Mouse (Mus musculus) limb, embryonic 13.5 days (tissue): ENCODE data around the gene Cep131. TPM values are rescaled to one million over a fixed set of nuclear protein-coding genes. Genes with fewer than 3 reads are reported as not detected.

Experiments used
- ATAC-seq: fragments of 200-750 bp; cut with Nextera tagmentation; 2 replicates; pipeline ENCODE4 v1.8.0; 2017; ENCODE audit warnings: low read depth, moderate number of reproducible peaks, moderate TSS enrichment; ENCODE audit not compliant: low FRiP score
- H3K27ac ChIP-seq: fragments of 300-500 bp; sonication (generic); 2 replicates; pipeline ENCODE4 v1.5.1; 2015; ENCODE audit warnings: inconsistent platforms, mild to moderate bottlenecking, moderate library complexity
- H3K27me3 ChIP-seq: fragments of 300-500 bp; sonication (generic); 2 replicates; pipeline ENCODE4 v1.6.1; 2015; ENCODE audit warnings: mild to moderate bottlenecking, inconsistent platforms
- H3K36me3 ChIP-seq: fragments of 300-500 bp; sonication (generic); 2 replicates; pipeline ENCODE4 v1.6.1; 2015; ENCODE audit warnings: inconsistent platforms, mild to moderate bottlenecking, moderate library complexity
- H3K4me1 ChIP-seq: fragments of 300-500 bp; sonication (generic); 2 replicates; pipeline ENCODE4 v1.6.1; 2015; ENCODE audit warnings: inconsistent platforms
- H3K4me2 ChIP-seq: fragments of 300-500 bp; sonication (generic); replicated peaks from 2 replicates; pipeline ENCODE4 v1.6.1; 2015; ENCODE audit warnings: inconsistent platforms, mild to moderate bottlenecking, moderate library complexity
- H3K4me3 ChIP-seq: fragments of 300-500 bp; sonication (generic); 2 replicates; pipeline ENCODE4 v1.5.1; 2015; ENCODE audit warnings: moderate library complexity, mild to moderate bottlenecking, inconsistent platforms
- H3K9ac ChIP-seq: fragments of 300-500 bp; sonication (generic); 2 replicates; pipeline ENCODE4 v1.6.1; 2015; ENCODE audit warnings: mild to moderate bottlenecking, inconsistent platforms
- H3K9me3 ChIP-seq: fragments of 300-500 bp; sonication (generic); 2 replicates; pipeline ENCODE4 v1.6.1; 2016; ENCODE audit warnings: inconsistent platforms
- WGBS: fragments of 180-500 bp; shearing (Covaris S2); methylation state at CpG from one replicate; pipeline ENCODE4 v1.1.7; 2015; 5-methylcytosine and 5-hydroxymethylcytosine counted together
- polyA plus RNA-seq: library from polyadenylated mRNA; unstranded; fragments of >200 nt; fragmentation: Nextera tagmentation; extraction: Ambion mirVana; gene quantifications from 2 replicates; pipeline ENCODE4 v1.2.1, GENCODE M21; 2015

The Cep131 gene
- 27.3 and 29.0 TPM in 2 replicates for polyA plus RNA-seq

DNA sequence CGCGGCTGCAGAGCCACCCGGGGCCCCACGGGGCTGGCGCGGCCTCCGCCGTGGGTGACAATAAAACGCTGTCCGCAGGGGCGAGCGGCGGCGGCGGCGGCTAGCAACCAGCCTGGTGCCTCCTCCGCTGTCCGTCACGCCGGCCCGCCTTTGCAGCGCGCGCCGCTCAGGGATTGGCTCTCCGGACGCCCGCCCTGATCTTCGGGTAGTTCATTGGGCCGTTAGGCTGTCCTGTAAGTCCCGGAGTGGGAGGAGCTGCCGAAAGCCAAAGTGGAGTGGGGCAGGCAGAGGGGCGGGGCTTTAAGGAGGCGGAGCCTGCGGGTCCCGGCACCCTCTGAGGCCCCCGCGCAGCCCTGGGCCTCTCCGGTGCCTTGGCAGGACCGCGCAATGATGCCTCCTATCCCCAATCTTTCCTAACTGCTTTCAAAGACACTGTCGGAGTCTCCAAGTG lies at the start of gene Cep131:
Gene Cep131 (minus strand): TSS at position 126 of the 451 bp plus-strand sequence.
- no peaks in the 10 kb centered on the region for H3K9me3 ChIP-seq
- peak; percentile 99 for ATAC-seq
- no peaks in the 10 kb centered on the region for H3K27me3 ChIP-seq
- peaks cover 39% of the 10 kb centered on the region for H3K36me3 ChIP-seq
- under 1% methylated on average over 42 of the region's 42 CpGs for WGBS
- H3K4me2 ChIP-seq, result peak within 1 kb of the TSS; percentile 76
- peak within 1 kb of the TSS; percentile 86 for H3K4me3 ChIP-seq
- H3K27ac ChIP-seq, result peak within 1 kb of the TSS; percentile 77
- H3K9ac ChIP-seq, result peak within 1 kb of the TSS; percentile 93
- peaks cover 10% of the 10 kb centered on the region for H3K4me1 ChIP-seq

DNA sequence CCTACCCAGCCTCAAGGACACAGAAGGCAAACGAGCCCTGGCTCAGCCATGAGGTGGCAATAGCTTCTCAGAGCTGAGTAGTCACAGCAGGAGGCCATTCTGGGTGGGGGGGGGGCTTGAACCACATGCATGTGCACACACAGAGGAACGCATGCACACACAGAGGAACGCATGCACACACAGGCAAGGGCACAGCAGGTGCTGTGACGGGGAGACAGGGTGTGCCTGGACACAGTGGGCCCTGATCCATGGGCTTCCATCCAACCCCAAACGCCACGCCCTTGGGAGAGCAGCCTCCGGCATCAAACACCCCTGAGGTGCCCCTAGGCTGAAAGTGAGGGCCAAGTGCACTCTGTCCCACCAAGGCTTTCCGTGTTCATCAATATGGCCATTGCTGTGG lies 49.6 kb upstream of the Cep131 start:
- H3K4me2 ChIP-seq, result no peak overlapping the region
- no peaks in the 10 kb centered on the region for H3K9me3 ChIP-seq
- no peak for ATAC-seq
- no peak overlapping the region for H3K27ac ChIP-seq
- no peaks in the 10 kb centered on the region for H3K27me3 ChIP-seq
- WGBS, result 84% methylated on average over 8 of the region's 8 CpGs
- no peak overlapping the region for H3K9ac ChIP-seq
- peaks cover 77% of the 10 kb centered on the region for H3K36me3 ChIP-seq
- peaks cover 12% of the 10 kb centered on the region for H3K4me1 ChIP-seq
- H3K4me3 ChIP-seq, result no peak overlapping the region

DNA sequence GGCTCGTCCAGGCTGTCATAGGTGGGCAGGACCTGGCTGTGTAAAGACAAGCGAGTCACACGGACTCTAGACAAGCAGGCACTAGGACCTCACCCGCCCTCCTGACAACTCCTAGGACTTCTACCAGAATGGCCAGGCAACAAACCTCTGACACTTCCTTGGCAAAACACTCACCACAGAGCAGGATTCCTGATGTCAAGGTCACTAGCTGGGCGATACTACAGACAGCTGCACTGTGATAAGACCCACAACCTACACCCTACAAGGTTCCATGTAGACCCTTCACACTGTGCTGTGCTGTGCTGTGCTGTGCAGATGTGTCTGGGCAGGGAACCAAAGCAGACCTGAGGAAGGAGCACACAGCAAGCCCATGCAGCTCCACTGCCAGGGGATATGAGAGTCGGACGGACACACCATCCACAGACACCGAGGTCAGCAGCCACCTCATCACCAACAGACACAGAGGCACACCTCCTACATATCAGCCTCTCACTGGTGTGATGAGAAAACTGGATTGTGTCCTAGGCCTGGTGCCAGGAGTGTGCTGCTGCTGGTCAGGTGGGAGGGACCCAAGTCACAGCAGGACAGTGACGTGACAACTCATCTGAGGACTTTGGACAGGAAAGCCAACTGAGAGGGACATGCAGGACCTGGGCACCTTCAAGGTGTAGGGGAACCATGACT lies 48.4 kb upstream of the Cep131 start:
- no peak for ATAC-seq
- Histone ChIP-seq H3K9ac (no peak overlapping the region), H3K4me1 (peaks cover 12% of the 10 kb centered on the region), H3K36me3 (peaks cover 85% of the 10 kb centered on the region), H3K4me2 (no peak overlapping the region), H3K4me3 (no peak overlapping the region), H3K27me3 (no peaks in the 10 kb centered on the region), H3K27ac (no peak overlapping the region), H3K9me3 (no peaks in the 10 kb centered on the region)
- 92% methylated on average over 9 of the region's 9 CpGs for WGBS

DNA sequence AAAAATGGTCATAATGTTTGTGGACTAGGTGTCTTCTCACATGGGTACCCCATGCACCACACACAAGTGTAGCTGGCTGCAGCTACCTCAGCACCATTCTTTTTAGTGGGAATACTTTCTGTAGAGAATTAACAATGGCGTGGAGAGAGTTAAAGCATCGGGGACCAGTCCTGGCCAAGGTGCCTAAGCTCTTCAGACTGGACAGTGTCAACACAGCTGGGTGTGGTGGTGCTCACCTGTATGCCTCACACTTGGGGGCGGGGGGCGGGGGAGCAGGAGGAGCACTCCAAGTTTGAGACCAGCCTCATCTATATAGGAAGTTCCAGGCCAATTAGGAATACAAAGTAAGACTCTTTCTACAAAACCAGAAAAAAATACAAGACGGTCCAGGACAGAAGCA lies 47.5 kb upstream of the Cep131 start:
- Histone ChIP-seq H3K27ac (no peak overlapping the region), H3K4me2 (no peak overlapping the region), H3K9me3 (no peaks in the 10 kb centered on the region), H3K36me3 (peaks cover 84% of the 10 kb centered on the region), H3K9ac (no peak overlapping the region), H3K4me1 (peaks cover 12% of the 10 kb centered on the region), H3K27me3 (no peaks in the 10 kb centered on the region), H3K4me3 (no peak overlapping the region)
- ATAC-seq, result no peak
- 96% methylated on average over 5 of the region's 5 CpGs for WGBS

DNA sequence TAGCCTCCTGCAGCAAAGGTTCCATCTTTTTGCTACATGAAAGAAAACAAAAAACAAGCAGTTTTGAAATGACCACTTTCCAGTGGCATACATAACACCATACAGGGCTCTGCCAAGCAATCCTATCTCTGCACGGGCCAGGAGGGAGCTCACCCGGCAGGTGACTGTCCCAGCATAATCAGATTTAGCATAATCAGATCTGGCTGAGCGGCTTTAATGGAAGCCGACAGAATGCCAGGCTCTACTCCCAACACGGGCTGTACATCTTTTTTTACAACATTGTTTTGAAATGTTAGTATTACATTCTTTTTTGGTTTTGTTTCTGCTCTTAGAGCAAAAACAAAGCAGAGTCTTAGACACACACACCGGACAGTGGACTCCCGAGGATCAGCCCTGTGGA lies 42.7 kb upstream of the Cep131 start:
- no peaks in the 10 kb centered on the region for H3K4me1 ChIP-seq
- no peak overlapping the region for H3K9ac ChIP-seq
- H3K4me2 ChIP-seq, result no peak overlapping the region
- WGBS, result 88% methylated on average over 7 of the region's 7 CpGs
- no peak overlapping the region for H3K27ac ChIP-seq
- H3K27me3 ChIP-seq, result no peaks in the 10 kb centered on the region
- H3K36me3 ChIP-seq, result peaks cover 86% of the 10 kb centered on the region
- no peak for ATAC-seq
- no peaks in the 10 kb centered on the region for H3K9me3 ChIP-seq
- H3K4me3 ChIP-seq, result no peak overlapping the region

GRCm38 (mm10) chr11:120126845-120127244 lies 40.2 kb upstream of the Cep131 start:
- Histone ChIP-seq H3K9ac (no peak overlapping the region), H3K27ac (no peak overlapping the region), H3K36me3 (peaks cover 82% of the 10 kb centered on the region), H3K27me3 (no peaks in the 10 kb centered on the region), H3K4me2 (no peak overlapping the region), H3K9me3 (no peaks in the 10 kb centered on the region), H3K4me3 (no peak overlapping the region), H3K4me1 (no peaks in the 10 kb centered on the region)
- no peak for ATAC-seq
- WGBS, result 82% methylated on average over 2 of the region's 2 CpGs

DNA sequence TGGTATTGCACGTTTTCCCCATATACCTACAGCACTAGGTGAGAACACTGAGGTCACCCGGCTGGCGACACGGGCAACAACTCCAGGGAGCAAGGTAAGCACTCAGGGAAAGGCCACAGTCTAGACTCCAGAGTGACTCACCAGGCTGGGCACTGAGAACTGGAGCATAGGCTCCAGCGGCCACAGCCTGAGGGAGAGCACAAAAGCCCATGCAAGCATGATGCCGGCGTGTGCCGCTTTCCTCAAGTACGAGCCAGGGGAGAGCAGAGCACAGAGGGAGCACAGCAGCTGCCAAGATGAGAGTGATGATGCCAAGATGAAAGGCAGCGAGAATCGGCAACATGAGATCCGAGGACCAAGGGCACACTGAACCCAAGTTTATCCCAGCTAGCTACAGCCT lies 35.5 kb upstream of the Cep131 start:
- no peaks in the 10 kb centered on the region for H3K9me3 ChIP-seq
- ATAC-seq, result no peak
- peaks cover 60% of the 10 kb centered on the region for H3K36me3 ChIP-seq
- H3K4me1 ChIP-seq, result peaks cover 10% of the 10 kb centered on the region
- no peak overlapping the region for H3K4me3 ChIP-seq
- H3K27me3 ChIP-seq, result no peaks in the 10 kb centered on the region
- no peak overlapping the region for H3K9ac ChIP-seq
- no peak overlapping the region for H3K4me2 ChIP-seq
- WGBS, result 84% methylated on average over 12 of the region's 12 CpGs
- no peak overlapping the region for H3K27ac ChIP-seq

GRCm38 (mm10) chr11:120120642-120121420 lies 34.2 kb upstream of the Cep131 start:
- peaks cover 10% of the 10 kb centered on the region for H3K4me1 ChIP-seq
- H3K27me3 ChIP-seq, result no peaks in the 10 kb centered on the region
- peaks cover 63% of the 10 kb centered on the region for H3K36me3 ChIP-seq
- ATAC-seq, result no peak
- H3K9ac ChIP-seq, result peak overlapping the region; percentile 39; the same call in 1 of the 2 replicates
- H3K27ac ChIP-seq, result no peak overlapping the region
- H3K4me2 ChIP-seq, result no peak overlapping the region
- WGBS, result 80% methylated on average over 17 of the region's 17 CpGs
- H3K9me3 ChIP-seq, result no peaks in the 10 kb centered on the region
- H3K4me3 ChIP-seq, result no peak overlapping the region

DNA sequence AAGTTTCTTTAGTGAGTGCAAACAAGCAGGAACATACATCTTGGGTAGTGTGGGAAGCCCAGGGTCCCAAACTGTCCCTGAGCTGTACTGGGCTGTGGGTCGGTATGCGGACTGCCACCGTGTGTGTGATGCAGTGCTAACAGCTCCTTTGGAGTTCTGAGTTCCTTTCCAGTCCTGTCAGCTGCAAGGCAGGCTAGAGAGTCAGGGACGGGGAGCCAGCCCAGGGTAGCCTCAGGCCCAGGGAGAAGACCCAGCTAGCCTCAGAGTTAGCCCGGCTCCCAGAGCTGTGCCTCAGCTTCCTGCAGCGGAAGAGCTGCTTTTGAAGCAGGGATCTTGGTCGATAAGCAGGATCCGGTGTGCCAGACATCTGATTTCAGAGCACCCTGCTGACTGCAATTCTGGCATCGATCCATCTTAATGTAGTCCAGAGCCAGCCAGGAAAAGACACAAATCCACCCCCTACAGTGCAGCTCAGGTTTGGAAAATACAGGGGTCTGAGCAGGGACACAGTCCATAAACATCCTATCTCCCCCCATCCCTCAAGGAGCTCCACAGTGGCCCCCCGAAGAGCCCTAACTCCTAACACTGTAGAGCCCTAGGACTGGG lies 33.4 kb upstream of the Cep131 start:
- no peak for ATAC-seq
- Histone ChIP-seq H3K4me1 (peaks cover 15% of the 10 kb centered on the region), H3K36me3 (peaks cover 67% of the 10 kb centered on the region), H3K27ac (no peak overlapping the region), H3K4me2 (no peak overlapping the region), H3K9me3 (no peaks in the 10 kb centered on the region), H3K9ac (peak overlapping the region; percentile 39; the same call in 1 of the 2 replicates), H3K4me3 (no peak overlapping the region), H3K27me3 (no peaks in the 10 kb centered on the region)
- 50% methylated on average over 10 of the region's 10 CpGs for WGBS

DNA sequence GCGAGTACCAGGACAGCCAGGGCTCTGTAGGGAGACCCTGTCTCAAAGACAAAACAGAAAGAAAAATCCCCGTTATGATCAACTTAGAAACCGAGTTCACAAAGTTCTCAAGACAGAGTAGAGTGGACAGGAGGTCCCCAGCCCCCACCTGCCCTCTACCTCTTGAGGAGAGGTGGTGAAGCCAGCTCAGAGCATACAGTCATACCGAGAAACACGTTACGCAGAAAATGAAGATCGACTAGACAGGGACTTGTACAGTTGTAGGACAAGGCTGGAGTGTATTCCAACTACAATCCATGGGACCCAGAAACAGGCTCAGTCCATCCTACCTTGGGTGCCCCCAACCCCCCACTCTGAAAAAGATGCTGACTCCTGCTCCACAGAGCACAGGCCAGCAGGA lies 32.5 kb upstream of the Cep131 start:
- H3K4me1 ChIP-seq, result peaks cover 23% of the 10 kb centered on the region
- peaks cover 67% of the 10 kb centered on the region for H3K36me3 ChIP-seq
- H3K27ac ChIP-seq, result no peak overlapping the region
- no peaks in the 10 kb centered on the region for H3K27me3 ChIP-seq
- H3K4me2 ChIP-seq, result no peak overlapping the region
- WGBS, result 93% methylated on average over 7 of the region's 7 CpGs
- no peak overlapping the region for H3K4me3 ChIP-seq
- no peak for ATAC-seq
- H3K9me3 ChIP-seq, result no peaks in the 10 kb centered on the region
- H3K9ac ChIP-seq, result no peak overlapping the region

DNA sequence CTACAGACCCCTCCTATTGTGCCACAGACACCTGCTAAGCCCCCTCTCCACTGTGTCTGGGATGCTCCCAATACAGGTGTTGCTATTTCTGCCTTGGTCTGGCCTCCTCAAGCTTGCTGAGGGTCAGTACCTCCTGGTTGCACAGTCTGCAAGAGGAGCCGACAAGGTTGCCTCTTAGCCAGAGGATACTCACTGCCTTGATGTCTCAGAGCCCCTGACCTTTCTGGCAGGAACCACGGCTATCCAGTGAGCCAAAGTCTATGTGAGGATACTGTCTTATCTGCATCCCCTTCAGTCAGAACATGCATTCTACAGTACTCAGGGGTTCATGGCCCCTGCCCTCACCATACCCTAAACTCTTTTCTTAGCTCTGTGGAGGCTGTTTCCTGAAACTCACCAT lies 31.0 kb upstream of the Cep131 start:
- Histone ChIP-seq H3K36me3 (peaks cover 62% of the 10 kb centered on the region), H3K4me1 (peaks cover 23% of the 10 kb centered on the region), H3K4me2 (no peak overlapping the region), H3K9me3 (no peaks in the 10 kb centered on the region), H3K9ac (no peak overlapping the region), H3K27ac (no peak overlapping the region), H3K27me3 (peaks cover 4% of the 10 kb centered on the region; the same call in 1 of the 2 replicates), H3K4me3 (no peak overlapping the region)
- no peak for ATAC-seq
- 86% methylated on average over 2 of the region's 2 CpGs for WGBS
